Mouse (Mus musculus) spleen, adult 2 months (tissue): ENCODE measurements around the gene Son. TPM values are rescaled to one million over a fixed set of nuclear protein-coding genes. Genes with fewer than 3 reads are reported as not detected.
A peak's percentile ranks its signal among the peaks of the same experiment; 100 is the strongest.

Experiments used
- DNase-seq, 2 experiments: peaks; one replicate each; pipeline versions ENCODE4 v3.0.0 to v3.0.0-alpha.2; 2012 to 2021; ENCODE audit warnings: low spot score in 2 of 2, low read depth in 1 of 2
- H3K27ac ChIP-seq: fragments of 200-500 bp; 2 replicates; pipeline ENCODE4 v1.5.1; 2012; ENCODE audit warnings: low read length, inconsistent platforms; ENCODE audit not compliant: insufficient read depth
- H3K27me3 ChIP-seq: fragments of 200-500 bp; 2 replicates; pipeline ENCODE4 v1.6.1; 2012; ENCODE audit warnings: mild to moderate bottlenecking, moderate library complexity, low read length, inconsistent platforms; ENCODE audit not compliant: control insufficient read depth, insufficient read depth
- H3K36me3 ChIP-seq: fragments of 200-500 bp; 2 replicates; pipeline ENCODE4 v1.6.1; 2012; ENCODE audit warnings: mild to moderate bottlenecking, low read length, inconsistent platforms; ENCODE audit not compliant: control insufficient read depth, insufficient read depth
- H3K4me1 ChIP-seq: fragments of 200-500 bp; 2 replicates; pipeline ENCODE4 v1.6.1; 2011; ENCODE audit warnings: inconsistent platforms; ENCODE audit not compliant: control insufficient read depth, insufficient read depth, insufficient read length
- H3K4me3 ChIP-seq: fragments of 200-500 bp; 2 replicates; pipeline ENCODE4 v1.5.1; 2011; ENCODE audit warnings: mild to moderate bottlenecking, inconsistent platforms; ENCODE audit not compliant: insufficient read depth, insufficient read length; ENCODE audit errors: extremely low read depth
- CTCF ChIP-seq: fragments of 200-500 bp; IDR thresholded peaks from 2 replicates; pipeline ENCODE4 v1.5.1; 2011; ENCODE audit warnings: mild to moderate bottlenecking, inconsistent platforms; ENCODE audit not compliant: insufficient read depth, insufficient read length, insufficient replicate concordance; ENCODE audit errors: extremely low read depth
- POLR2A ChIP-seq: fragments of 200-500 bp; IDR thresholded peaks from 2 replicates; pipeline ENCODE4 v1.6.1; 2011; ENCODE audit warnings: low read depth, low read length, inconsistent platforms
- WGBS: fragments of 180-500 bp; shearing (Covaris S2); methylation state at CpG from one replicate; pipeline ENCODE4 v1.1.7; 2018; 5-methylcytosine and 5-hydroxymethylcytosine counted together
- polyA plus RNA-seq: library from polyadenylated mRNA; depleted of rRNA; stranded (reverse); fragments of >200 nt; gene quantifications from 2 replicates; pipeline ENCODE4 v1.2.3, GENCODE M21; 2012

Gene Son
- polyA plus RNA-seq, 1 experiment, result 107 TPM

DNA sequence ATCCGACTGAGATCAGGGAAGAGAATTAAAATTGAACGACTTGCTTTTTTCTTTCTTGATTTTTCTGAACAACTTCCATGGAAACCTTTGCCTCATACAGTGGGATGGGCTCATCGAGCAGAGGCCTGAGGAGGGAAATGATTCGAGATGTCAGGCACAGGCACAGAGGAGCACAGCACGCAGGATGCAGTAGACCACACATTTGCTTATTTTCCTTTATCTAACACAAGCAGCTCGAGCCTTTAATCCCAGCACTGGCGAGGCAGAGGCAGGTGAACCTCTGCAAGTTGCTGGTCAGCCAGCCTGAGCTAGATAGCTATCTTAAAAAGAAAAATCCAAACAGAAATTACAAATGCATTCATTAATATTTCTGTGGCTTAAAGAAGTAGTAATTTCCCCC, 42.5 kb downstream of the Son start:
- Histone ChIP-seq H3K27me3 (no peaks in the 10 kb centered on the region), H3K36me3 (no peaks in the 10 kb centered on the region), H3K4me3 (no peak overlapping the region), H3K4me1 (peaks cover 8% of the 10 kb centered on the region), H3K27ac (no peak overlapping the region)
- 31% methylated on average over 7 of the region's 7 CpGs for WGBS
- TF ChIP-seq CTCF (no peak), POLR2A (no peak)
- no peak for DNase-seq

DNA sequence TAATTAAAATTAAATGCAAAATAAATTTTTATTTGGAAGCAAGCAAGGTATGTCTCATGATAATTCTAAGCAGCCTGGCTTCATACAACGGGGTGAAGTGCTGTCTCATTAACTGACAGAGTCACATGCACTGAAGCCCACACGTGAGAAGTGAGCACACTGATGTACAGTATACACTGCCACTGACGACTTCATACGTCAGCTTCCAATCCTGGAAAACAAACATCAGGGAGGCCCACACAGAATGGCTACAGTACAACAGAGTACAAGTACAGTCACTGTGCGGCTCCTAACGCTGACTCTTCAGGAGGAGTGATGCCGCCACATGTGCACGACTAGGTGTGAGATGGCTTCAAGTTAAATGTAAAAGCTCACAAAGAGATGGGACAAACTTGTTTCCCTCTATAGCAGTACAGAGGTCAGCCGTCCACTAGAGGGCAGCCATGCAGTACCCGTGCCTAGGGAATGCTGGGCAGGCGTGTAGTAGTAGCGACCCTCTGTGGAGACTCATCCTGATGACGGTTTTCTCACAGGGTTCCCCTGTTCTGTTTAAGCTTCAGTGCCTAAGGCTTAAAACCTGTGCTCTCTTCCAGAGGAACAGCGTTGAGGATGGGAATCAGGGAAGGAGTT, 47.3 kb downstream of the Son start:
- Histone ChIP-seq H3K36me3 (peaks cover 3% of the 10 kb centered on the region), H3K4me3 (no peak overlapping the region), H3K4me1 (peaks cover 3% of the 10 kb centered on the region; the same call in 1 of the 2 replicates), H3K27ac (no peak overlapping the region), H3K27me3 (no peaks in the 10 kb centered on the region)
- 39% methylated on average over 14 of the region's 14 CpGs for WGBS
- TF ChIP-seq POLR2A (no peak), CTCF (peak; percentile 77; the same call in 1 of the 2 replicates)
- peak in 1 of 2 experiments; percentile 68 for DNase-seq

DNA sequence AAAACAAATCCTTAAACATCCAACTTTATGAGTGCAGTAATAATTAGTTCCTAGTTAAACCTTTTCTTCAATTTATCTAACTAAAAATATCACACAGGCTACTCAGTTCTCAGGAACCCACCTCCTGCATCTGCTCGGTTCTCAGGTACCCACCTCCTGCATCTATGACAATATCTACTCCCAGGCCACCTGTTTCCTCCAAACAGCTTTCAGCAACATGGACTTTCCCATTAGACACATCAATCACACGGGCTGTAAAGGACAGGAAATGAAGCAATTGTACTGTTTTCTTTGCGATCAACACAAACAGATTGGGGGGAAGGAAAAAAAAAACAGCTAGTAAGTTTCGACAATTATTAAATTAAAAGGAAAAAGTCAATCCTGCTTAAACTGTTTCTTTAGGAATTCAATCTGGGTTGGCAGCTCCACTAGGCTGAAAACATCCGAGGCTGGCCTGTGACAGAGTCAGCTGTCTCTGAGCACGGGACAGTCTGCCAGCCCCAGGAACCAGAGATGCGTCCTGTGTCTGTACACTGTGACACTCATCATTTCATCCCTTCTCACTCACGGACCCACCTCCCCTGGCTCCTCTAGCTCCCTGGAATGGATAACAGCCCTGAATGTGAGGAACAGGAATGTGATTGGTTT, 47.9 kb downstream of the Son start:
- H3K27ac ChIP-seq, result no peak overlapping the region
- peaks cover 3% of the 10 kb centered on the region for H3K36me3 ChIP-seq
- H3K4me1 ChIP-seq, result no peaks in the 10 kb centered on the region
- no peak overlapping the region for H3K4me3 ChIP-seq
- no peak for DNase-seq
- 54% methylated on average over 8 of the region's 8 CpGs for WGBS
- no peaks in the 10 kb centered on the region for H3K27me3 ChIP-seq
- TF ChIP-seq CTCF, result no peak
- TF ChIP-seq POLR2A, result no peak

DNA sequence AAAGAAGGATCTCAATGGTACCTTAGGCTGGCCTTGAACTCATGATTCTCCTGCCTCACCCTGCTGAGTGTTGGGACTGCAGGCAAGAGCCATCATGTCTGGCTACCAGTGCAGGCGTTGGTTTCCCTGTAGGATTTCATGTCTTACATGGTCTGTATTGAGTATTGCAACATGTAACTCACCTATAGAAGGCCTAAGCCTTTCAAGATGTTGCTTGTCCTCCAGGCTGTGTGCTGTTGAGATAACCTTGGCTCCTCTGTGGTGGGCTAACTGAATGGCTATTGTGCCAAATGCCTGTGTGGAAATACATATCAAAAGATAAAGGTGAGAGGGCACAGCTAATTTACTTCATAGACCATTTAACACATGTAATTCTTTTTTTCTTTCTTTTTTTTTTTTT, 51.7 kb downstream of the Son start:
- DNase-seq, result no peak
- no peaks in the 10 kb centered on the region for H3K27me3 ChIP-seq
- TF ChIP-seq POLR2A (no peak), CTCF (no peak)
- H3K27ac ChIP-seq, result no peak overlapping the region
- peaks cover 5% of the 10 kb centered on the region for H3K36me3 ChIP-seq
- 80% methylated on average over 1 of the region's 1 CpGs for WGBS
- no peak overlapping the region for H3K4me3 ChIP-seq
- H3K4me1 ChIP-seq, result no peaks in the 10 kb centered on the region

DNA sequence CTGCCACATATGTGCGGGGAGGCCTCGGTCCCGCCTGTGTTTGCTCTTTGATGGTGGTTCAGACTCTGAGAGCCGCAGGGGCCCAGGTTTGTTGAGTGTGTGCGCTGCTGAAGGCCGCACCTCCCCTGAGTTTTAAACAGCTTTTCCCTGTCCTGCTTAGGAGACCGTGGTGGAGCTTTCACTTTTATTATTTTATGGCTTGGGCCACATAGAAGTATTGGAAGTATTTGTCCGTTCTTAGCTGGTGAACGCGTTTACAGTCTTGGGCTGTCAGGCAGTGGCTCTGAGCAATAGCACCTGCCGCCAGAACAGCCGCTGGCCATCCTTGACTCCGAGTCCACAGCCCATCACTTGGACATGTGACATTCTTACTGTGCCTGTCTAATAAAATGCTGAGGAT, 54.6 kb downstream of the Son start:
- H3K36me3 ChIP-seq, result peaks cover 11% of the 10 kb centered on the region
- no peak overlapping the region for H3K4me3 ChIP-seq
- no peak overlapping the region for H3K27ac ChIP-seq
- H3K27me3 ChIP-seq, result no peaks in the 10 kb centered on the region
- TF ChIP-seq POLR2A, result no peak
- TF ChIP-seq CTCF, result no peak
- H3K4me1 ChIP-seq, result no peaks in the 10 kb centered on the region
- DNase-seq, result no peak
- WGBS, result 93% methylated on average over 13 of the region's 13 CpGs

DNA sequence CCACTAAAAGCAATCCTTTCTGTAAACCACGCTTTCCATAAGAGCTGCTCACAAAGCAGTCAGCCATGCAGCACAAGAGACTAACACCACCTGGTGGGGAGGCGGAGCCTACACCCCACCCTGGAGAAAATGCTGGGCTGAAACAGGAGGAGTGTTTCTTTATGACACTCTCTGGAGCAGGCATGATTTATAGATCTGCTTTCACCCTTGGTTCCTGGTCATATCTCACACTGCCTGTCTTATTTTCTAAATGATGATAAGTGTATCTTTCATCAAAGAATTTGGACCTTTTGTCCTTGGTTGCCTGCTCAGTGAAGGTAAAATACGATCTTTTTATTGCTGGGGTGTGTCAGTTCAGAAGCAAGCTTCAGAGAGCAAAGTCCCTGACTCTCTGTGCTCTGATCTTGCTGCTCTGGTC, 55.5 kb downstream of the Son start:
- no peak overlapping the region for H3K27ac ChIP-seq
- DNase-seq, result no peak
- H3K27me3 ChIP-seq, result no peaks in the 10 kb centered on the region
- H3K36me3 ChIP-seq, result peaks cover 12% of the 10 kb centered on the region
- H3K4me1 ChIP-seq, result no peaks in the 10 kb centered on the region
- WGBS, result 79% methylated on average over 3 of the region's 3 CpGs
- H3K4me3 ChIP-seq, result no peak overlapping the region
- TF ChIP-seq CTCF (no peak), POLR2A (no peak)

DNA sequence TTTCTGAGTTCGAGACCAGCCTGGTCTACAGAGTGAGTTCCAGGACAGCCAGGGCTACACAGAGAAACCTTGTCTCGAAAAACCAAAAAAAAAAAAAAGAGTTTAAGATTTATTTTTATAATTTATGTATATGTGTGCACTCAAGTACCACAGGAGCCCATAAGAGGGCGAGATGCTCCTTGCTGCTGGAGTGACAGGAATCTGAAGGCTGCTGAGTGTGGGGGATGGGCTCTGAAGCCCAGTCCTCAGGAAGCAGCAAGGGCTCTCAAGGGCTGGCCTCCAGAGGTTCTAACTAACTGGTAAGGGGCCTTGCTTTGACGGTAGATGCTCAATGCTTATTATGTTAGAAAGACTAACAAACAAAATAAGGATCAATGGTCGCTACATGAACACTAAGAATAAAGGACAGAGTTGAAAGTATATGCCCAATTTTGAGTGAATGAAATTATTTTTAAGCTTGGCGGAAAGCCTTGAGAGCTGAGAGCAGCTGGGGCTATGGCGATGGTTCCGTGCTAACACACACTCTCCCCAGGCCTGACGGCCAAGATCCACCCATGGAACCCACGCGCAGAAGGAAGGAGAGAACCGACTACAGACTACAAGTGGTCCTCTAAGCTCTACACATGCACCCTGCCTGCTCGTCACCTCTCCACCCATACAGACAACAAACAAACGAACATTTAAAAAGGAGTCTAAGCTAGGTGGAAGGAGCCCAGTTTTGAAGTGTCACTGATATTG, 57.5 kb downstream of the Son start:
- peaks cover 12% of the 10 kb centered on the region for H3K36me3 ChIP-seq
- H3K27me3 ChIP-seq, result no peaks in the 10 kb centered on the region
- 91% methylated on average over 14 of the region's 14 CpGs for WGBS
- H3K4me1 ChIP-seq, result no peaks in the 10 kb centered on the region
- no peak for DNase-seq
- no peak overlapping the region for H3K27ac ChIP-seq
- TF ChIP-seq CTCF (no peak), POLR2A (no peak)
- H3K4me3 ChIP-seq, result no peak overlapping the region
